Mouse (Mus musculus): ENCODE measurements around the gene Zfp69.

Gene Zfp69

GRCm38 (mm10) chr4:120951428-120951973 is at the start of gene Zfp69:
Zfp69 (minus strand) TSS chr4:120951699.
- DNase-seq (ENCODE audit: low read depth, low spot score) = peak; percentile 66

DNA sequence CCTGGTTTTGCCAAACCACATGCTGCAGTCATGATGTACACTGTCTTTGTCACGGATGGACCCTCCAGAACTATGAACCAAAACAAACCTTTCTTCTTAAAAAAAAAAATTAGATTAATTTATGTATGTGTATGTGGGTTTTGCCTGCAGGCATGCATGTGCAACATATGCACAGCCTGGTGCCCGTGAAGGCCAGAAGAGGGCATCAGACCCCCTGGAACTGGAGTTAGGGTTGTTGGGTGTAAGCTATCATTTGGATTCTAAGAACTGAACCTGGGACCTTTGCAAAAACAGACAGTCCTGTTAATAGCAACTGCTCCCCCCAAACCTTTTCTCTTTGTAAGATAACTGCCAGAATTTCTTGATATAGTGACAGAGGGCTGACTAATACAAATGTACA is 49.5 kb upstream of the Zfp69 start:
- DNase-seq (ENCODE audit: low read depth, low spot score) = no peak

GRCm38 (mm10) chr4:120995911-120996310 is 44.4 kb upstream of the Zfp69 start:
- no peak for DNase-seq (ENCODE audit: low read depth, low spot score)

- DNase-seq (ENCODE audit: low read depth, low spot score) = no peak
Observed at GRCm38 (mm10) chr4:120993025-120993424, 41.5 kb upstream of the Zfp69 start.

DNA sequence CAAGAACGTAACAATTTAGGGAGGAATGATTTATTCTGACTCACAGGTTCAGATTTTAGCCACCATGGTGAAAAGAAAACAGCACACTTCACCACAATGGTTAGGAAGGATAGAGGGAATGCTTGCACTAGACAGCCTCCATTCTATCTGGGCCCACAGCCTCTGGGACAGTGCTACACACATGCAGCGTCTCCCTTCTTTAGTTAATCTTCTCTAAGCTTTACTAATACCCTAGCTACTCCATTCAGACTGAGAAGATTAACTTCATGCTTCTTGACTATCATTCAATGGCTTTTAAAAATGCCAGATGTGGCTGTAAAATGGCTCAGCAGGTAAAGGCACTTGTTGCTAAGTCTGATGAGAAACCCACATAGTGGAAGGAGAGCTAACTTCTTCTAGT is 40.8 kb upstream of the Zfp69 start:
- no peak for DNase-seq (ENCODE audit: low read depth, low spot score)

GRCm38 (mm10) chr4:120987319-120987718 is 35.8 kb upstream of the Zfp69 start:
- no peak for DNase-seq (ENCODE audit: low read depth, low spot score)

- peak; percentile 17 for DNase-seq (ENCODE audit: low read depth, low spot score)
Observed at GRCm38 (mm10) chr4:120986446-120986845, 34.9 kb upstream of the Zfp69 start.

DNA sequence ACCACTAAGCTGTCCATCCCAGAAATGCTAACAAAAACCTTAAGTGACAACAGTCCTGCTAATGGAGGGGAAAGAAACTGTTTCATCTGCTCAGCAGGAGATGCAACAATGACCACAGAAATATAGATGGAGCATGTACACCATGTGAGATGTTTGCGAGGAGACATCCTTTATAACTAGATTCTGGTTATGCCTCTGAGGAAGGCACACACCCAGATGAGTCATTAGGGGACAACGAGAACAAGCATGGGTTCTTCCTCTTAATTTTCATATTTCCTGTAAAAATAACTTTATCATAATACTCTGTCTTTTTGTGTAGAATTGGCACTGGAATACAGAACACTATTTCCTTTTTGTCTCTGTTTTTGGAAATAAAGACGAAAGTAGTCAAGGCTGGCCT is 26.7 kb upstream of the Zfp69 start:
- no peak for DNase-seq (ENCODE audit: low read depth, low spot score)

DNA sequence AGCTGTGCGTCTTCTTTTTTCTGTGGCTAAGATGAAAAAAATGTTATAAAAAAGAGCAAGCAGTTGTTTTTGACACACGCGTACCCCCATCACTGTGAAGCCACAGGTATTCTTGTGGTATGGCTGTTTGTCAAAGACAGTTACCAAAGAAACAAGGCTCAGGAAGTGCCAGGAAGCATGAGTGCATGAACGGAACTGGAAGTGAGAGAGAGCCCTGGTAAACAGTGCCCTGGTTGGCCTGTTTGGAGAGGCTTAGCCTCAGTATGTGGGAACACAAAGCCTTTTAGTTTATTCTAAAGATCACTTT is 23.9 kb upstream of the Zfp69 start:
- DNase-seq (ENCODE audit: low read depth, low spot score) = no peak

- DNase-seq (ENCODE audit: low read depth, low spot score) = no peak
Observed at GRCm38 (mm10) chr4:120974711-120975427, 23.4 kb upstream of the Zfp69 start.

DNA sequence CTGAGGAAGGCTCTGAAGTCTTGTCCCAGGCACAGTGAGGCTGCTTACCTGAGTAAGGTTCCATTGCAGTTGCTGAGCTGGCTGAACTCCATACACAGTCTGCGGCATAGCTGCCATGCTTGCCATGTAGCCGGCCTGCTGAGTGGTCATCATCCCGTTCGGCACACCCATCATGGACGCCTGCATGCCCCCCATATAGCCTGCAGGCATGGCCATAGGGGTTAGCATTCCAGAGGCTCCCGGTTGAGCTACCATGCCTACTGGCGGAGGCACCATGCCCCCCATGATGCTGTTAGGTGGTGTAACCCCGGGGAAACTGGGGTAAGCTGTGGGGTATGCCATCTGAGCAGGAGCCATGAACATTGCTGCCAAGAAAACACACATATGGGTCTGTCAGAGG is 20.3 kb upstream of the Zfp69 start:
- DNase-seq (ENCODE audit: low read depth, low spot score) = no peak

DNA sequence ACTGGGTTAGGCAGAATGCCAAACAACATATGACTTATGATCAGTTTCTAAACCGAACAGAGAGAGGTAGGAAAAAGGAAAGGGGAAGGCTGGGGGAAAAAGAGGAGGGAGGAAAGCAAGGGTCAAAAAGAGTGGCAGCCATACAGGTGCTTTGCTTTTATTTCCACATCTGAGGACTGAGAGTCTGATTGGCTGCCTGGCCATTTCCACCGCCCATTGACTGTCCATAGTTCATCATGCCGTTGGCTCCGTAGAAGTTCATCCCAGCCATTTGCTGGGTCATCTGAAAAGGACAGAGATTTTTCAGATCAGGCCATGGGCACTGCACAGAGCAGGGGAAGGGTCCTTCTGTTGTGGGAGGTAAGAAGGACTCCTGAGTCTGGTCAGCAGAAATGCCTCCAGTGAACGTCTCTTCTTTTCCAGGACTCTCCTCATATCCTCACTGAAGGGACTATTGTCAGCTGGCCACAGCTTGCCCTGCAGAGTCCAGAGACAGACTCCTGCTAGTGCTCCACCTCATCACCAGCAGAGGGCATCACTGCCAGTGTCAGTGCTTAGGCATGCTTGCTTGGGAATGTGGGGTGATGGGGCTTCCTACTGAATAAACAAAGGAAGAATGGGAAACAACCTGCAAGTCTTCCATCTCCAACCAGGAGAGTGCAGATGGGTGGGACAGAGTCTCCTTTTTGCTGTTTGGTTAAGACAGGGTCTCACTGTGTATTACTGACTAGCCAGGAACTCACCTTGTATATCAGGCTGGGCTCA is 18.1 kb upstream of the Zfp69 start:
- DNase-seq (ENCODE audit: low read depth, low spot score) = peak; percentile 72

DNA sequence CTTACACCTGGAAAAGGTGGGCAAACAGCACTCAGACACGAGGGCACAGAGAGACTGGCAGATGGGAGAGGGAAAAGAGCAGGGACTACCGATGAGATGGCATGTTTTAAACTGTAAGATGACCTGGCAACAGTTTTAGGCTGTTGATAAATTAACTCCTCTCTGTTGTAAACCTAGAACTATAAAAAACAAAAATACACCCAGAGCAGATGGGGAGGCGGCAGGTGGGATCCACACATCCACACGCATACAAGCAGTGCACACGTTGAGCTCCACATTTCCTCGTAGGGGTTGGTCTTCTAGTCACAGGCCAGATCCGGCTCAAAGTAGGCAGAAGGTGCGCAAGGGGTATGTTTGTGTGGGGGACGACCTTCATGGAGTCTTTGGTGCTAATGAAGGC is 17.0 kb upstream of the Zfp69 start:
- no peak for DNase-seq (ENCODE audit: low read depth, low spot score)

GRCm38 (mm10) chr4:120955586-120955985 is 4.1 kb upstream of the Zfp69 start:
- no peak for DNase-seq (ENCODE audit: low read depth, low spot score)

DNA sequence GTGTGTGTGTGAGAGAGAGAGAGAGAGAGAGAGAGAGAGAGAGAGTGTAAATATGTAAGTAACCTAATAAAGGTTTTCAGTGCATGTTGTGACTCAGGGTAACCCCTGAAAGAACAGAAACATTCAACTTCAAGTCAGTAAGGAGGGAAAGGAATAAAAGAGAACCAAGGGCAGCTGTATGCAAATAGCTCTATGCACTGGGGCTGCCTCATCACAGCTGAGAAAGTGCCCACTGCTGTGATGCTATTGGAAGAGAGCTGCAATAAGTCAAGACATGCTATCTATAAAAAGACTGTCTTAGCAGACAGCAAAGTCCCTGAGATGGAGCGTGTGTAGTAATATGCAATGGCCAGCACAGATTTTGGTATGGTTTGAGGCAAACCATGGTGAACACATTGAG is 2.2 kb upstream of the Zfp69 start:
- DNase-seq (ENCODE audit: low read depth, low spot score) = no peak

DNA sequence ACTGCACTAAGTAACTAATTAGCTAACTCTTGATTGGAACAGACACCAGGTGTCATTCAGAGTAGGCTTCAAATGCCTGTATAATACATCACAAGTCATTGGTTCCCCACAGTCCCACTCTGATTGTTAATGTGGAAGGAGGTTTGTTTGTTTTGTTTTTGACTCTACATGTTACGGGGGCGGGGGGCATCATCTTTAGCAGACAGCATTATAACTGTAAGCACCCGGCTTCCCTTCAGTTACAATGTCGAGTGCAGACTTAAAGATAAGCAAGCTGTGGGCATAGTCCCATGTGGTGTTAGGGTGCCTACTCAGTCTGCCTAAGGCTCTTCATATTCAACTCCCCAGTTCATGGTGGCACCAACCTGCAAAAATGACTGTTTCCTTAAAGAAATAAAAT is 1.5 kb upstream of the Zfp69 start:
- no peak for DNase-seq (ENCODE audit: low read depth, low spot score)

DNA sequence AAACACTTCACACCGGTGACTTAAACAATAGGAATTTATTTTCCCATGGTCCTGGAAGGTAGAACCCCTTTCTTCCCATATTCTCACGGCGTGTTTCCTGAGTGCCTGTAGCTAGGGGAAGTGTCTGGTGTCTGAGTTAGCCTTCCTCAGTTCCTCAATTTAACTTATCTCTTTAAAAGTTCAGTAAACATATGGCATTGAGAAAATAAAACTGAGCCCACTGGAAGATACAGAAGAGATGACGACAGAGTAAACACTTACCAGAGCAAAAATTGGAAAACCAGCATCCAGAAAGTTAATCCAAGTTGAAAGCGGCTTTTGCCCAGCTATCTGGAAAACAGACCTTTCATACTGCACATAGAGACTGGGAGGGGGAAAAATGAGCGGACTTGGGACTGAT is 664 bp upstream of the Zfp69 start:
- no peak for DNase-seq (ENCODE audit: low read depth, low spot score)

DNA sequence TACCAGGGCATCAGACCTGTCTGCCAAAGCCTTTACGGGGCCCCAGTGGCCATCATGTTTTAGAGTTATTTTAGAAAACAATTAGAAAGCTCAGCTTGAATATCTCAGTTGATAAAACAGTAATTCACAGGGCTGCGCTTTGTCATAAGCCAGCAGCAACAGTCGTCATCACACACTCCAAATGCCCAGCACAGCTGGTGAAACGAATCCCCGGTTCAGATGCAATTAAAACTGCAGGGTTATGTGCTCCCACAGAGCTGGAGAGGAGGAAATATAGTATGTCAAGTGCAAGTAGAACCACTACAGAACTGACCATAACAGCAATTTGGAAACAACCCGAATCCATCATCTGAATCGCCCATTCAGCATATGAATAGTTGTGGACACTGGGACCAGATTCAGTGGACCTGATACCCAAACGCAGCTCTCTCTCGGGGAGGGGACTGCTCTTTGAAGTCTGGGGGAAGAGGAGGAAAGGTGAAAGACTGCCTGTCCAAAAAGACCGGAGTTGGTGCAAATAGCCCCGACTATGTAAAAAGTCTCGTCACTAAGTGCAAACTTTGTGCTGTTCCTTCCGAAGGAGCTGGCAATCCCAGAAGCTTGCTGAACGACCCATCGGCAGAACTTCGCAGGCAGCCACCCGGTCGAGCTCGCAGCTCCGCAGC is 604 bp downstream of the Zfp69 start:
- no peak for DNase-seq (ENCODE audit: low read depth, low spot score)

DNA sequence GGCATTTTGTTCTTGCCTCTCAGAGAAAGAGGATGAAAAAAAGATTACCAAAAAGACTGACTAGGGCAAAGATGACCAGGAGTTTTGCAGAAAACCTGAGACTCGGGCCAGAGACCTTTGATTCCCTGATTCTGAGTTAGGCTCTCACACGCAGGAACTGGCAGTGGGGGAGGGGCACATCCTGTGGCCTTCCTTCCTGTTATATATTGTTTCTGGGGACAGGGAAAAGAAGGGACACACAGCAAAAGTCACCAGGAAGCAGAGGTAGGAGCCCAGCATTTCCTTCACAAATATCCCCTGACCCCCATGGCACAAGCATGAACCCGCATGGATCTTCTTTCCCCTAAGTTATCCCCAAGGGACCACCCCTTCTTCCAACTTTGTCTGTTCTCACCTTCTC is 2.6 kb downstream of the Zfp69 start:
- DNase-seq (ENCODE audit: low read depth, low spot score) = no peak

DNA sequence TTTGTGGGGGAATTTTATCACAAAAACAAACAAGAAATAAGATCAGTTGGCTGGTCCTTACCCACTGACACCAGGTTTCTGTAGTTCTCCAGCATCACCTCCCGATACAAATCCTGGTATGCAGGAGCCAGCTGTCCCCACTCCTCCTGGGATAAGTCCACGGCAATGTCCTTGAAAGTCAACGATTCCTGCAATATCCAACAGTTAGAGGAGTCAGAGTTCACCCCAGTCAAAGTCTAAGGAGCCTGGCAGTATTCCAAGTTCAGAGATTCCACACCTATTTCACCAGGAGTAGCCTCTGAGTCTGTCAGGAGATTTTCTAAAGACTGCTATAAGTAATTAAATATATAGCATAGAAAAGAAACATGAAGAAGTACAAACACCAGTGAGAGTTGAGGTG is 16.5 kb downstream of the Zfp69 start:
- DNase-seq (ENCODE audit: low read depth, low spot score) = no peak

DNA sequence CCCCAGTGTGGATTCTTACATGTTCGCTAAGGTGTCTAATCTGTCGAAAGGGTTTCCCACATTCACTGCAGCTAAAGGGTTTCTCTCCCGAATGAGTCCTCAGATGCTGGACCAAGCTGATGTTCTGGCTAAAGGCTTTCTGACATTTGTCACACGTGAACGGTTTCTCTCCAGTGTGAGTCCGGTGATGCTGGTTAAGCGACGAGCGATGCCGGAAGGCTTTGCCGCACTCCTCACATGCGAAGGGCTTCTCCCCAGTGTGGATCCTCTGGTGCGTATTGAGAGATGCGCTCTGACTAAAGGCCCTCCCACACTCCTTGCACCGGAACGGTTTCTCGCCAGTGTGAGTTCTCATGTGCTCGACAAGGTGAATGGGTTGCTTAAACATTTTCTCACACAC is 20.8 kb downstream of the Zfp69 start:
- no peak for DNase-seq (ENCODE audit: low read depth, low spot score)

GRCm38 (mm10) chr4:120928686-120929085 is 22.8 kb downstream of the Zfp69 start:
- no peak for DNase-seq (ENCODE audit: low read depth, low spot score)

DNA sequence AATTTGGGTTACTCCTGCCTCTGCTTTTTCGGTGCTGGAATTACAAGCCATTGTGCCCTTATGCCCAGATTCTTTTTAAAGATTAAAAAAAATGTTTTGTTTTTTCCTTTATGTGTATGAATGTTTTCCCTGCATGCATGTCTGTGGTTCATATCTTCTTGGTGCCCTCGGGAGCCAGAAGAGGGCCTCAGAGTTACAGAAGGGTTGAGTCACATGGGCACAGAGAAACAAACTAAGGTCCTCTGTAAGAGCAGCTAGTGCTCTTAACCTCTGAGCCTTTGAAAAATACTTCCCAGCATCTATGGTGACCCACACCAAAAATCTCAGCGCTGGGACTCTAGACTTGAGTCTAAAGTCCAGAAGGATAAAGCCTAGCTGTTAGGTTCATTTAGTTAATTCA is 26.1 kb downstream of the Zfp69 start:
- DNase-seq (ENCODE audit: low read depth, low spot score) = peak; percentile 32

All from ES-CJ7 (cell line).